Mouse (Mus musculus) urinary bladder, postnatal 14 days (tissue): ENCODE measurements at regions not wholly inside any gene's neighbourhood (a gene's known extent, or its start where the extent isn't known, plus 50 kb on each side); places are given as distances from the start of the nearest gene placed in this dataset.

Experiments used
- DNase-seq: peaks from one replicate; pipeline ENCODE4 v3.0.0; 2021; ENCODE audit warnings: low spot score

DNA sequence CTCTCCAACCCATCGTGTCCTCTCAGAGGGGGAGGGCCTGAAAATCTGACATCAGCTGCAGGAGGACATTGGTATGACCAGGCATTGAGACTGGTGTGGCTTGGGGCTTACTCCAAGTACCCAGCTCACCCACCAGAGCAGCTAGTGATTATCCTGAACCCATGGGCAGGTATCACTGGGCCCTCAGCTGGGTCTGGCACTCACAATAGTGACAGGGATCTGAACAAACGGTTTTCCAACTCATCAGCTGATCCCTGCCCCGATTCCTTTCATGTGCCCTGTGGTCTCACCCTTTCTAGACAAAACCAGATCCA is 211.2 kb downstream of the Gm26897 start:
- no peak for DNase-seq

DNA sequence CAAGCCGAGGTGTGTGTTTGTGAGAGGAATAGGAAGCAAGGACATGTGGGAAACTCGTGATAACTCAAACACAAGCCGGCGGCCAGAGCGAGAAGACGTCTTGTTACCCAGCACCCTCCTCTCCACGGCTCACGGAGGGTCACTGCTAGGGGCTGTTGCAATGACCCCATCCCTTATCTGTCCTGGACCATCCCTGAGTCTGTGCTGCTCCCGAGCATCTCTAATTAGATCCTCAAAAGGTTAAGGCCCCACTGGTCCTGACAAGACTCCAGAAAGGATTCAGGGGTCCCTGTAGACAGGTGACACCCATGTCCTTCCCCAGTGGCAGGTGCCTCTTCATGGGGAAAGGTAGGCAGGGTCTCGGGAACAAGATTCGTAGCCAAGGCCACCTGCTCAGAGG is 212.6 kb downstream of the Gm26897 start:
- no peak for DNase-seq

GRCm38 (mm10) chr5:111957698-111958097 is 224.0 kb downstream of the Gm26897 start:
- DNase-seq: no peak

DNA sequence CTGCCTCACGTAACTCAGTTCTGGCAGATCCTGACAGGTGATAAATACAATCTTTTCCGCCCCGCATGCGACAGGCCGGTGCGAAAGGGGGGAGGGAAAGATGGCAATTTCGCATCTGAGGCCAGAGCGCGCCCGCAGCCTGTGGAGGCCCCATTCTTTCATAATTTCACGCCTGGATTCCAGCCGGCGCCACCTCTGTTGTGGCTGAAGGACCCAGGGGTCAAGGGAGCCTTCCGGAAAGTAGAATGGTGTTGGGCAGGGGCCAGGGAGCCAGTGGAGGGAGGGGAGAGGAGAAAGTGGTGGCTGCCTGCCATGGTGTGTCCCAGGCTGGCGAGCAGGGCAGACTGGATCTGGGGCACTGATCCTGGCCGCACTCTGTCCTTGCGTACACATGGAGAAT is 224.5 kb downstream of the Gm26897 start:
- DNase-seq: no peak

DNA sequence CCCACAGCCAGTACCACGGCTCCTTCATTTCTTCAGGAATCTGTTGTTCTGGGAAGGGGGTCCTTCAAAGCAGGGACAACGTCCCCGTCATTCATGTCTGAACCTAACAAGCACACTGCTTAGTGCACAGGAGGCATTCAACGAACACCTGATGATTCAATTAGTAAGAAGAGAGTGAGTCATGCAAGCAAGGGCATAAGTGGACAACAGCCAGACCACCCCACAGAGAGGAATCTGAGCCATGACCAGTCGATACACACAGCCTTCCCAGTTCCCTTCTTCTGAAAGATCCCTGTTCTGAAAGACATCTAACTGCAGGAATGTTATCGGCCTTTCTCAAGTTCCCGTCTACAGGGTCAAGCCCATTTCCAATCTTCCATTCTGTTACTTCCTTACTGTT is 231.6 kb downstream of the Gm26897 start:
- no peak for DNase-seq

- no peak for DNase-seq
Observed at GRCm38 (mm10) chr5:111968121-111968520, 234.4 kb downstream of the Gm26897 start.

DNA sequence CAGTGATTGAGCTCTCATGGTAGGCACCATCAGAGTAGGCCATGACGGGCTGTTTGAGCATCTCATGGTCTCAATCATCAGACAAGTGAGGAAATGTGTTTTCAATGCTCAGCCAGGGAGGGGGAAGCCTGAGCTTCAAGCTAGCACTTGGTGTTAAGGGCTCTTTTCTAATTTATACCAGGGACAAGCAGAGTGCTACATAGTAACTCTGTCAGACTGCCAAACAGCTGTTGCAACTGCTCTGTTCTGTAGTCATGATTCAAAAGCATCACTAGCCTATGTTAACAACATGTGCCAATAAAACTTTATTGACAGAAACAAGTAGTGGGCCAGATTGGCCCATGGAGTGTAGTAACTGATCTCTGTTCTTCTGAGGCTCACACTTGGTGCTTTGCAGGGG is 235.0 kb downstream of the Gm26897 start:
- DNase-seq: no peak

DNA sequence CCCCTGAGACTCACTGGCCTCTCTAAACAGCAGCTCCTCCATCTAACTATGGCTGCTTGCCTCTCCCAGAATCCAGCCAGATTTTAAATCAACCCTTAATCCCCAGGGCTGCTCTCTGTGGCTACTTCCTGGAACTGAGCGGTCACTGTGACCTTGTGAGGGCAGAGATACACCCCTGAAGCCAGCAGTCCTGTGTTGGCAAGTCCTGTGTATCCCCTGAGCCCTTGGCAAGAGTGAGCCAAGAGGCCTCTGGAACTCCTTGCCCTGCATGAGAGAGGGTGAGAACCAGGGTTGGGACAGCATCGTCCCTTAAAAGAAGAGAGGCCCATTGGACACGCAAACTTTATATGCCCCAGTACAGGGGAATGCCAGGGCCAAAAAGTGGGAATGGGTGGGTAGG is 237.5 kb downstream of the Gm26897 start:
- DNase-seq: no peak

DNA sequence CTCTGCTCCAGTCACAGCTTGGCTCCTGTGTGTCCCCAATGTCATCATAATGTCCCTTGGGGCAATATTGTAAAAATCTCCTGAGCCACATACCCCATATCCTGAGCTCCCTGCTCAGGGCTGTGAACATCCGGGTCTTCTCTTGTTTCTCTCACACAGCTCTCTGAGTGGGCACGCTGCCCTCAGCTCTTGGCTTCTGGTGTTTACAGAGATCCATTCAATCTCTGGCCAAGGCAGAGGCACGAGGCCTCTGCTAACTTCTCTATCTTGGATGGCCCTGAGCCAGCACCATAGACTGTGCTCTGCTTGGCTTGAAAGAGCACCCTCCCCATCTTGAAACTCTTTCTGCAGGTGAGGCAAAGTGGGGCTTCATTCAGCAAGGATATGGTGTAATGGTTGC is 238.2 kb downstream of the Gm26897 start:
- DNase-seq: no peak

DNA sequence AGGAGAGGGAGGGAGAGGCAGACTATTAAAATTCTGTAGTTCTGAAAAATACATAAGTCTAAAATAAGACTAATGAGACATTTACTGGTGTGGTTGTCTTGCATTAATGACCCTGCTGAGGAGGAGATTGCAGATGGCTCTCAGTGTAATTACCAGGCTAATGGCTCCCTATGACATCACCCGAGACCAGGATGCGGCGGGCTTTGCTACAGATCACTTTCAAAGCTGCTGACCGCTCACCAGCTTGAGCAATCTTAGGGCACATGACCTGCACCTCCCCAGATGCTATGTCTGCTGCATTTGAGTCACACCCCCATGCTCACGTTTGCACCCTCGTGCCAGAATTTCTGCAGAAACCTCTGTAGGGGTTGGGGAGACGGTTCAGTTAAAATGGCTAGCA is 242.0 kb downstream of the Gm26897 start:
- no peak for DNase-seq

GRCm38 (mm10) chr5:111979601-111980000 is 245.9 kb downstream of the Gm26897 start:
- peak; percentile 15 for DNase-seq

DNA sequence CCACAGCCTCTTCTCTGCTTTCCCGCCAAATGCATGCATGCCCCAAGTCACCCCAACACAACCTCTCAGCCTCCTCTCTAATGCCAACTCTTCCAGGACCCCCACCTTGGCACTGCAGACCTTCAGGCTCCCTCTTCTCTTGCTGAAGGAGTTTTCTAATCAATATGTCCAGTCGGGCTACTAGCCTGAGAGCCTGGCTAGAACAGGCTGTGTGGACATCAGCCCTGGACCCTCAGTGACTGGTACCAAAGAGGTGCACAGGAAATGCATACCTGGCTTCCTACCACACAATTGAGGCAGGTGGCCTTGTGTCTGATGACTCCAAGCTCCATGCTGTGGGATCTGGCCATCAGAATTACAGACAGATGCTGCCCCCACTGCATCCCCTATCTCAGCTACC is 248.4 kb downstream of the Gm26897 start:
- no peak for DNase-seq

DNA sequence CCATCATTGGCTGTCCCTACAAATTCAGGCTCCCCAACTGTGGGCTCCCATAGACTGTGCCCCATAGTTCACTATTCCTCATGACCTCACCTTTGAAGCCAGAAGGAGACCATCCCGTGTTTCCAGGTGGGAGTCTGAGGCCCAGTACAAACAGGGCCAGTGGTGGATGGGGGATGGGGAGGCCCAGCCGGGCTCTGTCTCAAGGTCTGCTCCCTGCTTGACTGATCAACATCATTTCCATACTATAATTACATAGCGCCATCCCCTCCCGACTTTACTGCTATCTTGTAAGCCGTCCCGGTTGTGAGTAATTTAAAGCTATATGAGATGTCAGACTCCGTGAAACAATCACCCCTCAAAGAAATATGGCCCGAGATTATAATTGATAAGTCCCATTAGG is 252.3 kb downstream of the Gm26897 start:
- no peak for DNase-seq

- no peak for DNase-seq
Observed at GRCm38 (mm10) chr5:111987036-111987435, 253.3 kb downstream of the Gm26897 start.

- no peak for DNase-seq
Observed at GRCm38 (mm10) chr5:111991805-111992204, 258.1 kb downstream of the Gm26897 start.

GRCm38 (mm10) chr5:111993221-111993620 is 259.1 kb downstream of the Cryba4 start:
- no peak for DNase-seq

DNA sequence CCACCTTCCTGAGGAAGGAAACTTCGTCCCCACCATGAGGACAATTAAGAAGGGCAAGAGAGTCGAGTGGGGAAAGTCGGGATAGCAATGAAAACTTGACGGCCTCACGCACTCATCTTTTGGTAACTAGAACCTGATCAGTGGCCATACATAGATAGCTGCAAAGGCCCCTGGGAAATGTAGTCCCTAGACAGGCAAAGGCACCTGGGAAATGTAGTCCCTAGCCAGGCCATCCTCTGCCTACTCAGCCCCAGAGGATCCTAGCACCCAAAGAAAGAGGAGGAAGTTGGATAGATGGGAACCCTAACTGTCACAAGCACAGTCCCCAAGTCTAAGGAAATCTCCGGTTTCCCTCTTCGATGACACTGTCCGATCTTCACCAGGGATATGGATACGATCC is 258.4 kb downstream of the Cryba4 start:
- DNase-seq: no peak

GRCm38 (mm10) chr5:111996806-111997205 is 255.5 kb downstream of the Cryba4 start:
- no peak for DNase-seq

DNA sequence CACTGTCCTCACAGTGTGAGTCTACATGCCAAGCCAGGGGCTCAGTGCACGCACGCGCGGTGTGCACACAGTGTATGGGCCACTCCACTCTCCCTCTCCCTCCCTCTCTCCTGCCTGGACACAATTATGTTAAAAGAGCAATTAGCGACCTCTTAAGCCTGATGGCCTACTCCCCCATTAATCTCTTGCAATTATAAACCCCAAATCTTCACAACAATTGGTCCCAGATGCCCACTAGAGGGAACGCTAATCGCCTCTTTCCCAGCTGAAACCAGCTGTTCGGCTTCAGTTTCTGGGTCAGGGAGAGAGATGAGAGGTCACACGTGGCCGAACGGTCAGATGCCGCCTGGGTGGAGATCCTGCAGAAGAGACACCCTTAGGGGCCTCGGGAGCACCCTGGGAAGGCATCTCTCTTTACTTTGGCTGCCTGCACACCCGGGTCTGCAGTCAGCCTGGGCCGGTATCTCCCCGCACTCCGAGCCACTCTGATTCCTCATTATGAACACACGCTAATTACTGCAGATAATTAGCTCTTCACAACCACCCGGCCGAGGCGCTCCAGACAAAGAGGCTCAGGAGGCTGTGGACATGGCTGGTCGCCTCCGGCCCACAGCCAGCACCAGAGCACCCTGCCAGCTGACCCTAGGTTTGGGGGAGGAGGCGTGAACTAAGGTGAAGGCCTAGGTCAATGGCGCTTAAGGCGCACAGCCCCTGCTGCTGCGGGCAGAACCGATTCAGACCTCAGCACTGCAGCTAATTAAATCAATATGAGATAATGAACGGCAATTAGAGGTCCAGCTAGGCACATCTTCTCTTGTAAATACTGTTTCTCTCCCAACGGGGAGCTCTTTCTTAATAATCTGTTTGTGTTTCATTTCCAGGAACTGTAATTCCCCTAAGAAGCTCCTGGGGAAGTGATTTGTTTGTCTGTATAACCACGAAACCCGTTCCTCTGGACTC is 250.3 kb downstream of the Cryba4 start:
- no peak for DNase-seq

DNA sequence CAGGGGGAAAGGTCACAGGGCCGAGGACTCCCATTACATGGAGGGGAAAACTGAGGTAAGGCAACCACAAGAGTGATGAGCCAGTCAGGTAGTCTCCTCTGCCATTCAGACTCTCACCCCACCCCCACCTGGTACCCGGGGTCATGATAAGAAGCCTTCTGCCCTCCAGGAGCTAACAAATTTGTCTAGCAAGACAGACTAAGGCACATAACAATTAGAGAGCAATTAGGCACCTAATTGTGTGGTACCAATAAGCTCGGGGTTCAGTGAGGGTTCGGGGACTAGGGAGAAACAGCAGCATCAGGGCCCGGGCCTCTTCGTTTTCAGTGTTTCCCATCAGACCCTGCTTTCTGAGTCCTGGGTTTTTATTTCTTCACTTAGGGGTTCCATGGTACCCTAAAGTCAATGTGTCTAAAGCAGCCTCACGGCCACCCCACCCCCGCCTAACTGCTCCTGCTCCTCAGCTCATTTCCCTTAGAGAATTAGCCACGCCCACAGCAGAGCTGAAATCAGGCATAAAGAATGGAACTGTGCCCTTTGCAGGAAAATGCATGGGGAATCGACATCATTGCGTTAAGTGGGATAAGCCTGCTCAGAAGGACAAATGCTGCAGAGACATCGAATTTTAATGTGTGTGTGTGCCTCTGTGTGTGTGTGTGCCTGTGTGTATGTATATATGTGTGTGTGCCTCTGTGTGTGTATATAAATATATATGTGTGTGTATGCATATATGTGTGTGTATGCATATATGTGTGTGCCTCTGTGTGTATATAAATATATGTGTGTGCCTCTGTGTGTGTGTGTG is 249.3 kb downstream of the Cryba4 start:
- no peak for DNase-seq

- no peak for DNase-seq
Observed at GRCm38 (mm10) chr5:112004041-112004440, 248.3 kb downstream of the Cryba4 start.

DNA sequence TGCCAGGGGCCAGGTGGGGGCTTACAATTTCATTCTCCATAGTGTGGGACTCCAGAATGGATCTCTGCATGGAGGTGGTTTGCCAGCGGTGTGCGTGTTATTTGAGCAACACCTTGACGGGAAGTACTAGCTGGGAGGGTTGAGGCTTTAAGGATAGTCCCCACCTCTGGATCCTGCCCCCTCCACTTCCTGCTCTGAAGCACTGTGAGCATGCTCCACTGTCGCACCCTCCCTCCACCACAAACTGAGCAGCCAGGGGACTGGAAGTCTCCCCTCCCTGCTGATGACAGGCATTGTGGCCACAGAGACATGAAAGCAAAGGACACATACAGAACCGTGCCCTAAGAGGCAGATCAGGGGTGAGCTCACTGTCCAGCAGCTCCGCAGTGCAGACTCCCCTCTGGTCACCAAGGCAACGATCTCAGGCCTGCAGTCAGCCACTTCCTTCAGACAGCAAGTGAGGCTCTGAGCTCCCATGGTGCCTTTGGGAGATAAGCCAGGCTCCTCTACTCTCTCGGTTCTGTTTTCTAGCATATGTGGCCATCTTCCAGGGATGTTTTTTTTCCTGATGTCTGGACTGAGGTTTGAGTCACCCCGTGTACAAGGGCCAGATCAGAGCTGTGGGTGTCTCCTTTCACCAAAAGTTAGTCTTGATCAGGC is 239.7 kb downstream of the Cryba4 start:
- peak; percentile 33 for DNase-seq

DNA sequence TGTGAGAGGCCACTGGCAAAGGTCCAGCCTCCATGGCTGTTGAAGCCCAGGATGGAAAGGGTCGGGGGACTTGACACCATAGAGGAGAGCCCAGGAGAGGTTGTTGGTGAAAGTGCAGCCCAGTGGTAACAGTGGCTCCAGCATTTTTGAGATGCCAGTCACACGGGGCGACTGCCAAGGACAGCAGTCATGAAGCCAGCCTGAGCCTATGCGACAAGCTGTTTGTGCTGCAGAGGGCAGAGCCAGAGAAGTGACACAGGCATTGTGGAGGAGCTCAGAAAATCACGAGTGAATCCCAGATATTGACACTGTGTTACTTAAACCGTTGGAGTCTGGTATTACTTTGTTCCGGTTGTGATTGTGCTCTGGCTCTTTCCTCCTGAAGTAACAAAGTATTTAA is 233.4 kb downstream of the Cryba4 start:
- no peak for DNase-seq
